In the genomic region with DNA sequence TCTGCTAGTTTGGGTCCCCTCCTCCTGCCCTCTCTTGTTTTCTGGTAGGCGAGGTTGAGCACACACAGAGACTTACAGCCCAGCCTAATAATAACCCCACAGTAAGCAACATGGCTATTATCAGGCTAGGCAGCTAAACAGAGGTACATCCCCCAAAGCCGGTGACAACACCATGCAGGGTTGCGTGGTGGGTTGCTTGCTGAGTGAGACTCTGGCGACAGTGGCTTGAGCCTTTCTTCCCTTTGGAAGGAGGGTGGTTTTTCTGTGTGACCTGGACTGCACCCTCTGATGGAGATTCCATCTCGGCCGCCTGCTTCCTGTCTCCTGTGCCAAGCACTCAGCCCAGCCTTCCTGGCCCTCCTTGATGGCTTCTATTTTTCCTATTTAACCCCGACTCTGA, we compare ENCODE assay signal across 8 mouse cellular contexts. TPM values are rescaled to one million over a fixed set of nuclear protein-coding genes. Genes with fewer than 3 reads are reported as not detected.
DNase-seq lines count a peak whose midpoint lies in the region; ATAC-seq and TF ChIP-seq lines count a peak whose summit lies in the region.

No protein-coding gene starts in this region.

- TF ChIP-seq CTCF in brain, embryonic 14.5 days (IDR thresholded peaks at IDR 0.05; ENCODE audit: borderline replicate concordance, extremely low read depth, insufficient read depth, insufficient read length): no peak
- no peak for TF ChIP-seq CTCF in intestine, postnatal 0 days (IDR thresholded peaks at IDR 0.05; ENCODE audit: low read depth)

- WGBS in heart, embryonic 10.5 days: 24% methylated on average over 7 of the region's 7 CpGs
- 65% methylated on average over 7 of the region's 7 CpGs for WGBS in intestine, postnatal 0 days

- H3K27me3 ChIP-seq in heart, embryonic 10.5 days (ENCODE audit: insufficient read depth, poor library complexity, severe bottlenecking): no peaks in the 10 kb centered on the region
- H3K27me3 ChIP-seq in intestine, postnatal 0 days (replicated peaks; ENCODE audit: control insufficient read depth, insufficient read depth, low read length): no peaks in the 10 kb centered on the region

- peak; percentile 27 for DNase-seq in adrenal gland, postnatal 14 days
- DNase-seq in adrenal gland, postnatal 25 days: no peak
- peak; percentile 31 for DNase-seq in brain, embryonic 14.5 days (ENCODE audit: low read depth)
- DNase-seq in heart, embryonic 10.5 days (ENCODE audit: low spot score): no peak
- DNase-seq in kidney, postnatal 10 days: peak; percentile 65
- no peak for DNase-seq in urinary bladder, postnatal 4 days (ENCODE audit: low spot score in 2 of 2)
- DNase-seq in cerebellum, adult 18-20 months: no peak

- no peaks in the 10 kb centered on the region for H3K9me3 ChIP-seq in heart, embryonic 10.5 days
- H3K9me3 ChIP-seq in intestine, postnatal 0 days (ENCODE audit: control insufficient read depth): no peaks in the 10 kb centered on the region

- ATAC-seq in intestine, postnatal 0 days: no peak

- peaks cover 39% of the 10 kb centered on the region for H3K4me1 ChIP-seq in heart, embryonic 10.5 days
- H3K4me1 ChIP-seq in intestine, postnatal 0 days (replicated peaks; ENCODE audit: control insufficient read depth, insufficient read depth, low read length): peaks cover 14% of the 10 kb centered on the region; the same call in 1 of the 2 replicates

- TF ChIP-seq POLR2A in brain, embryonic 14.5 days (IDR thresholded peaks at IDR 0.05; ENCODE audit: borderline replicate concordance, extremely low read depth, insufficient read depth, insufficient read length, poor library complexity, severe bottlenecking): no peak

- H3K36me3 ChIP-seq in heart, embryonic 10.5 days: no peaks in the 10 kb centered on the region
- H3K36me3 ChIP-seq in intestine, postnatal 0 days (ENCODE audit: control insufficient read depth, insufficient read depth): no peaks in the 10 kb centered on the region

- H3K4me2 ChIP-seq in intestine, postnatal 0 days (replicated peaks; ENCODE audit: low read depth): no peak overlapping the region

- no peak overlapping the region for H3K9ac ChIP-seq in intestine, postnatal 0 days (ENCODE audit: low read depth, low read length)

- H3K27ac ChIP-seq in heart, embryonic 10.5 days: peak overlapping the region; percentile 65; the same call in 1 of the 2 replicates
- no peak overlapping the region for H3K27ac ChIP-seq in intestine, postnatal 0 days (ENCODE audit: low read depth, low read length)

- H3K4me3 ChIP-seq in heart, embryonic 10.5 days: peak overlapping the region; percentile 34
- no peak overlapping the region for H3K4me3 ChIP-seq in intestine, postnatal 0 days (ENCODE audit: low read depth, low read length)

RNA-seq across cellular contexts. Expression of gene Myo1e, which starts 56.6 kb away (rescaled TPM):
- 21.3 and 22.5 TPM in 2 replicates for total RNA-seq in adrenal gland, postnatal 14 days (2021)
- 24.5 TPM in 2 replicates for total RNA-seq in adrenal gland, postnatal 25 days (2021)
- polyA plus RNA-seq in brain, embryonic 14.5 days (2012; rRNA removed): 2.8 and 4.6 TPM in 2 replicates
- 13.3 and 14.4 TPM in 2 replicates for polyA plus RNA-seq in heart, embryonic 10.5 days (2016; fragmentation: Nextera tagmentation; extraction: Ambion mirVana)
- polyA plus RNA-seq in intestine, postnatal 0 days (2015; fragmentation: Nextera tagmentation; extraction: Ambion mirVana): 15.2 and 16.2 TPM in 2 replicates

Comparison
In these comparisons a context has a peak if more than half of its experiments do, and no peak if none do; other contexts are left out.
1. DNase-seq: peak in adrenal gland, postnatal 14 days (single experiment), brain, embryonic 14.5 days (single experiment) and kidney, postnatal 10 days (single experiment); none in adrenal gland, postnatal 25 days (single experiment), heart, embryonic 10.5 days (single experiment), urinary bladder, postnatal 4 days (0 of 2) and cerebellum, adult 18-20 months (0 of 2).